In the genomic region with DNA sequence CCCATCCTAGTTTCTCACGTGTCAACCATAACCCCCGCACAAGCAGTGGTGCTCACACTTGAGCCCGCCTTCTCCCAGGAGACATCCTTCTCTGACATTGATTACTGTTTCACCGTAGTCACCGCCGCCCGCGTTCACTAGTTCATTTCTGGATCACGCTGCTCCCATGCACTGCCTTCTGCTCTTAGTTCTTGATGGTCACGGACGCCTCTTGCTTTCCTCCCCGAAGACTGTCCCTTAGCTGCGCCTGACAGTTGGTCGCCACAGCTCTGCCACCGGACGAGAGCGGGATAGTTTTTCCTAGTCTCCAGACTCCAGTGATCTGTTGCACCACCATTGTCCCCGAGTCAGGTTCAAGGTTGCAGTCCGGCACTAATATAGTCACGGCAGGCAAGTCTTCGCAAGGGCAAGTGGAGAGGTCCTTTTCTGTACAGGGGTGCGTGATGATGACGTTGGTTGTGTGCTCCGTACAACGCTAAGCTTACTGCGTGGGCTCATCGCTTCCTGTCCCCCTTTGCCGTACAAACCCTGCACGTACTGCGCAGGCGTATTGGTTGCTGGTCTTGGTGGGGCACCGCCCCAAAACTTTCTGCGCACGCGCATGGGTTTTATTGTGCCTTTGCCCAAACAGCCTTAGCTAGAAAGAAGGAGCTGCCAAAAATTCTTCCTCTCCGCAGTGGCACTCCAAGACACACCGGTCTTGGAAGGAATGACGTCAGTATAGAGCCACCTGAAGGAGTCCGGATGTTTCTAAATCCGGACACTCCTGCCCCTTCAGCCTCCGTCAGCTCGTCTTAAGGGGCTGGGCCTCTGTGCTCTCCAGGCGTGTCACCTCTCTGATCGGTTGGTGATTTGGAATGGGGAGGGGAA, we compare ENCODE assay signal across 8 mouse cellular contexts. TPM values are rescaled to one million over a fixed set of nuclear protein-coding genes. Genes with fewer than 3 reads are reported as not detected.
A peak's percentile ranks its signal among the peaks of the same experiment; 100 is the strongest.
DNase-seq lines count a peak whose midpoint lies in the region; ATAC-seq and TF ChIP-seq lines count a peak whose summit lies in the region.

A gene (plus strand): TSS at position 628 of the 870 bp plus-strand sequence.

- peak within 1 kb of the TSS; percentile 80 for H3K9ac ChIP-seq in heart, embryonic 15.5 days
- H3K9ac ChIP-seq in liver, embryonic 14.5 days (replicated peaks) = peak within 1 kb of the TSS; percentile 81
- H3K9ac ChIP-seq in neural tube, embryonic 11.5 days (ENCODE audit: low read length) = peak within 1 kb of the TSS; percentile 88
- H3K9ac ChIP-seq in stomach, postnatal 0 days (ENCODE audit: low read length) = peak within 1 kb of the TSS; percentile 80

- H3K27me3 ChIP-seq in forebrain, embryonic 10.5 days (ENCODE audit: poor library complexity, severe bottlenecking) = peaks cover 36% of the 10 kb centered on the region
- no peaks in the 10 kb centered on the region for H3K27me3 ChIP-seq in heart, embryonic 15.5 days
- no peaks in the 10 kb centered on the region for H3K27me3 ChIP-seq in liver, embryonic 14.5 days (ENCODE audit: control insufficient read depth, insufficient read depth, low read length)
- H3K27me3 ChIP-seq in neural tube, embryonic 11.5 days (ENCODE audit: control insufficient read depth, insufficient read depth, low read length) = peaks cover 16% of the 10 kb centered on the region
- no peaks in the 10 kb centered on the region for H3K27me3 ChIP-seq in stomach, postnatal 0 days (ENCODE audit: control insufficient read depth, insufficient read depth, low read length)

- no peaks in the 10 kb centered on the region; the same call in 1 of the 2 replicates for H3K9me3 ChIP-seq in forebrain, embryonic 10.5 days
- H3K9me3 ChIP-seq in heart, embryonic 15.5 days (replicated peaks) = no peaks in the 10 kb centered on the region
- no peaks in the 10 kb centered on the region for H3K9me3 ChIP-seq in liver, embryonic 14.5 days (ENCODE audit: control insufficient read depth, low read length)
- no peaks in the 10 kb centered on the region for H3K9me3 ChIP-seq in neural tube, embryonic 11.5 days (ENCODE audit: control insufficient read depth, low read length)
- H3K9me3 ChIP-seq in stomach, postnatal 0 days (ENCODE audit: control insufficient read depth, low read length) = no peaks in the 10 kb centered on the region

- peak within 1 kb of the TSS; percentile 91 for H3K4me2 ChIP-seq in heart, embryonic 15.5 days
- peak within 1 kb of the TSS; percentile 98 for H3K4me2 ChIP-seq in liver, embryonic 14.5 days (ENCODE audit: low read depth)
- peak within 1 kb of the TSS; percentile 88 for H3K4me2 ChIP-seq in neural tube, embryonic 11.5 days (ENCODE audit: low read depth)
- peak within 1 kb of the TSS; percentile 96 for H3K4me2 ChIP-seq in stomach, postnatal 0 days (replicated peaks; ENCODE audit: low read depth)

- DNase-seq in CD8-positive naive resting alpha-beta T cell, adult 2 months (ENCODE audit: low read depth in 2 of 2, low spot score in 2 of 2) = peak; percentile 97 to 98
- peak; percentile 100 for DNase-seq in c-Kit-positive CD71-negative TER-119-negative erythroid progenitor cells, embryonic 14.5 days (ENCODE audit: low read depth)
- peak; percentile 97 for DNase-seq in forebrain, embryonic 10.5 days (ENCODE audit: extremely low spot score, low spot score)
- DNase-seq in kidney, postnatal 25 days = peak; percentile 99
- DNase-seq in liver, embryonic 14.5 days (ENCODE audit: low read depth in 3 of 3, low spot score in 3 of 3) = peak; percentile 95 to 96 (median 96)
- DNase-seq in neural tube, embryonic 11.5 days (ENCODE audit: low spot score) = peak; percentile 99
- peak; percentile 98 for DNase-seq in stomach, postnatal 0 days (ENCODE audit: low spot score)

- ATAC-seq in heart, embryonic 15.5 days (replicated peaks; ENCODE audit: insufficient number of reproducible peaks, insufficient read depth, low FRiP score, low read depth) = peak; percentile 96
- ATAC-seq in liver, embryonic 14.5 days (ENCODE audit: insufficient read depth) = peak; percentile 92
- ATAC-seq in neural tube, embryonic 11.5 days (ENCODE audit: insufficient read depth, low FRiP score, low TSS enrichment) = peak; percentile 93
- ATAC-seq in stomach, postnatal 0 days (ENCODE audit: low FRiP score, low TSS enrichment) = peak; percentile 95

- H3K4me3 ChIP-seq in forebrain, embryonic 10.5 days = peak within 1 kb of the TSS; percentile 62
- H3K4me3 ChIP-seq in heart, embryonic 15.5 days = peak within 1 kb of the TSS; percentile 68
- H3K4me3 ChIP-seq in liver, embryonic 14.5 days (ENCODE audit: insufficient read depth in 1 of 2, low read depth in 2 of 2, low read length in 2 of 2) = peak within 1 kb of the TSS; percentile 61 to 97
- H3K4me3 ChIP-seq in neural tube, embryonic 11.5 days (ENCODE audit: low read depth, low read length) = peak within 1 kb of the TSS; percentile 70
- H3K4me3 ChIP-seq in stomach, postnatal 0 days (ENCODE audit: low read depth, low read length) = peak within 1 kb of the TSS; percentile 60

- no peak for TF ChIP-seq CTCF in liver, embryonic 14.5 days (IDR thresholded peaks at IDR 0.05; ENCODE audit: low read depth)
- peak; percentile 23 for TF ChIP-seq CTCF in stomach, postnatal 0 days (IDR thresholded peaks at IDR 0.05; ENCODE audit: low read depth)

- peaks cover 24% of the 10 kb centered on the region for H3K36me3 ChIP-seq in forebrain, embryonic 10.5 days (replicated peaks)
- H3K36me3 ChIP-seq in heart, embryonic 15.5 days = peaks cover 15% of the 10 kb centered on the region
- H3K36me3 ChIP-seq in liver, embryonic 14.5 days (replicated peaks; ENCODE audit: control insufficient read depth, insufficient read depth, low read depth) = no peaks in the 10 kb centered on the region
- peaks cover 2% of the 10 kb centered on the region for H3K36me3 ChIP-seq in neural tube, embryonic 11.5 days (ENCODE audit: control insufficient read depth, insufficient read depth, low read length)
- H3K36me3 ChIP-seq in stomach, postnatal 0 days (ENCODE audit: control insufficient read depth, insufficient read depth, low read length) = peaks cover 12% of the 10 kb centered on the region

- WGBS in forebrain, embryonic 10.5 days = 1% methylated on average over 44 of the region's 44 CpGs
- under 1% methylated on average over 44 of the region's 44 CpGs for WGBS in heart, embryonic 15.5 days
- WGBS in liver, embryonic 14.5 days (ENCODE audit: insufficient replicate concordance) = under 1% methylated on average over 44 of the region's 44 CpGs
- under 1% methylated on average over 44 of the region's 44 CpGs for WGBS in neural tube, embryonic 11.5 days
- under 1% methylated on average over 44 of the region's 44 CpGs for WGBS in stomach, postnatal 0 days

- peak within 1 kb of the TSS; percentile 89 for H3K27ac ChIP-seq in forebrain, embryonic 10.5 days
- H3K27ac ChIP-seq in heart, embryonic 15.5 days = peak within 1 kb of the TSS; percentile 88
- peak within 1 kb of the TSS; percentile 70 for H3K27ac ChIP-seq in liver, embryonic 14.5 days
- H3K27ac ChIP-seq in neural tube, embryonic 11.5 days (ENCODE audit: low read depth, low read length) = peak within 1 kb of the TSS; percentile 80
- peak within 1 kb of the TSS; percentile 94 for H3K27ac ChIP-seq in stomach, postnatal 0 days (replicated peaks)

- H3K4me1 ChIP-seq in forebrain, embryonic 10.5 days = peaks cover 42% of the 10 kb centered on the region
- H3K4me1 ChIP-seq in heart, embryonic 15.5 days (replicated peaks) = peaks cover 26% of the 10 kb centered on the region
- H3K4me1 ChIP-seq in liver, embryonic 14.5 days (replicated peaks; ENCODE audit: control insufficient read depth in 2 of 2, insufficient read depth in 2 of 2, low read length in 1 of 2) = peaks cover 6 to 17% of the 10 kb centered on the region in 2 experiments
- peaks cover 15% of the 10 kb centered on the region; the same call in 1 of the 2 replicates for H3K4me1 ChIP-seq in neural tube, embryonic 11.5 days (ENCODE audit: control insufficient read depth, insufficient read depth, low read length)
- no peaks in the 10 kb centered on the region for H3K4me1 ChIP-seq in stomach, postnatal 0 days (replicated peaks; ENCODE audit: control insufficient read depth, insufficient read depth)

- TF ChIP-seq EP300 in liver, embryonic 14.5 days (IDR thresholded peaks at IDR 0.05; ENCODE audit: low read depth) = 0 out of 2 replicates have a peak, but pooled peaks have one; percentile 22
- TF ChIP-seq EP300 in stomach, postnatal 0 days (optimal IDR thresholded peaks at IDR 0.05) = no peak

RNA-seq across cellular contexts. Expression of the gene that starts here (rescaled TPM):
- 6.9 and 7.3 TPM in 2 replicates for polyA plus RNA-seq in forebrain, embryonic 10.5 days (2016; fragmentation: Nextera tagmentation; extraction: Ambion mirVana)
- 6.0 and 8.3 TPM in 2 replicates for polyA plus RNA-seq in heart, embryonic 15.5 days (2015; fragmentation: Nextera tagmentation; extraction: Ambion mirVana)
- 1.7 and 1.8 TPM in 2 replicates for polyA plus RNA-seq in liver, embryonic 14.5 days (2012; rRNA removed)
- polyA plus RNA-seq in liver, embryonic 14.5 days (2014; fragmentation: Nextera tagmentation; extraction: Ambion mirVana) = 1.0 and 1.6 TPM in 2 replicates
- polyA plus RNA-seq in neural tube, embryonic 11.5 days (2014; fragmentation: Nextera tagmentation; extraction: Ambion mirVana) = 16.4 and 19.1 TPM in 2 replicates
- polyA plus RNA-seq in stomach, postnatal 0 days (2015; fragmentation: Nextera tagmentation; extraction: Ambion mirVana) = 4.3 and 5.7 TPM in 2 replicates

Comparison
In these comparisons a context has a peak if more than half of its experiments do, and no peak if none do; other contexts are left out.
1. Peak in every context shown above with its lines: DNase-seq, ATAC-seq, H3K4me3 ChIP-seq and H3K27ac ChIP-seq.